Mouse (Mus musculus): ENCODE data around the gene Ciao1. TPM values are rescaled to one million over a fixed set of nuclear protein-coding genes. Genes with fewer than 3 reads are reported as not detected.

Ciao1 gene
- polyA plus RNA-seq (2017; shearing (Covaris generic)) = 101 TPM

DNA sequence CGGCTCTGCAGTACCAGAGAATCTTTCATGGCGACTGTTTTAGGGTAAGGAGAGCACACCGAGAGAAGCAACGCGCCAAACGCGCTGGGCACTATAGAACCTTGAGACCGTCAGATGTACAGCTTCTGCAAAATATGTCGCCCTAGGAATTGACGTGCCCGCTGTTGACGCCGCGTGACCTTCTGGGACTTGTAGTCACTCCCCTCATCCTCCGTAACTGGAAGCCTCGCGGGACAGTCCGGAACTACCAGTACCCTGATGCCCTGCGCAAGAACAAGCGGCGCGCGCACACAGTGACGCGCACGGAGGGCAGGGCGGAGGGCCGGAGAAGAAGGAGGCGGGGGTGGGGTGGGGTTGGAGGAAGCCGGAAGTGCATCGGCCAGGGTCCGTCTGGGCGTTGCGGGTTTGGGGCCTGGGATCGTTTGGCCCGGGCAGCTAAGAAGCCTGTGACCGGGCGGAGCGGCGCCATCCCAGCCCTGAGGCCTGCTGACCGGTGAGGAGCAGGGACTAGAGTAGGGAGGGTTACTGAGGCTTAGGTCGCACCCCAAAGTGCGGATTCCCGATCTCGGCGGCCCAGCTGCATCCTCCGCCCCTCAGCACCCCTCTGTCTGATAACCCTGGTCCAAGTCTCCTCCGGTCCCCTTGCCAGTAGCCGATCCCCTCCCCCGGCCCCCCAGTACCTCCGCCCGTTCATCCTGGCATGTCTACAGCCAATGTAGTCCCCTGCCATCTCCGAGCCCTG, at the start of gene Ciao1, which contains the start of gene Tmem127:
TSS of gene Ciao1 (minus strand) at position 225 of the 742 bp plus-strand sequence.
TSS of gene Tmem127 (plus strand) at position 317 of the 742 bp plus-strand sequence.

GRCm38 (mm10) chr2:127269491-127270299, 22.1 kb upstream of the Ciao1 start, which contains the start of gene Stard7:
Gene Stard7 (plus strand): TSS chr2:127270218.

DNA sequence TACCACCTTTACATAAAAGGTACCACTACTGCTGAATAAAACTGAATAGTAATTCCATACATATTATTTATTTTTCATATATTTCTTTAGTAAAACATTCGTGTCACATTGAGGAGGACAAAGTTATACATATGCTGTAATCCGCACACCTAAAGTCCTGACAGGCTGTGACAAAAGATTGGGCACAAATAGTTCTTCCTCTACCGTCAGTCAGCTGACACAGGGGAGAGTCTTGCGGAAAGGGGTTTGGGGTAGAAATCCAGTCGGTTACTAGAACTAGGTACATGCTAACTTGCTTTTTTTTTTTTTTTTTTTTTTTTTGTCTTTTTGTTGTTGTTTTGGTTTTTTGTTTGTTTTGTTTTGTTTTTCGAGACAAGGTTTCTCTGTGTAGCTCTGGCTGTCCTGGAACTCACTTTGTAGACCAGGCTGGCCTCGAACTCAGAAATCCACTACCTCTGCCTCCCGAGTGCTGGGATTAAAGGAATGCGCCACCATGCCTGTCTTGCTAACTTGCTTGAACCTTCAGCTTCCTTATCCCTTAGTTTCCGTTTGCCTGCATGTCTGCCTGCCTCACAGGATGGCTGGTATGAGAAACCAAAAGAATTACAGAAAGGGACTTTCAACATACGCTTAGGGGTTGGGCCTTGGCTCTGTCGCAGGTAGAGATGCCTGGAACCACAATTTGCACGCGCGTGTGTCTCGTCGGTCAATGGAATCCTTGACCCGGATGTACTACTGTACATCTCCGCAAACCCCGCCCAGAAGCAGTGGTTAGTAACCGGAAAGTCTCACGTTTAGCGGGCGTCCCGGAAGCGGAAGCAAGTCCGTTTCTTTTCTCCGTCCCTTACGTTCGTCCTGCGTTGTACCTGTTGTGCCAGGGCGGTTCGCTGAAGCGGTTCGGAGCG, 39.8 kb downstream of the Ciao1 start, which contains the start of the genes 1810024B03Rik and Snrnp200:
TSS of gene 1810024B03Rik (minus strand) at position 734 of the 905 bp plus-strand sequence.
TSS of gene Snrnp200 (plus strand) at position 840 of the 905 bp plus-strand sequence.

Other genes with a start within 250 kb of the Ciao1 start
- gene Ap4e1, start 239.1 kb downstream of the Ciao1 start, polyA plus RNA-seq (2017; shearing (Covaris generic)) = 22.7 TPM
- gene Blvra, start 177.2 kb downstream of the Ciao1 start, polyA plus RNA-seq (2017; shearing (Covaris generic)) = 78.6 TPM
- 8.9 TPM for gene Ncaph, start 113.9 kb downstream of the Ciao1 start, polyA plus RNA-seq (2017; shearing (Covaris generic))
- 8.5 TPM for gene Itpripl1, start 104.4 kb downstream of the Ciao1 start, polyA plus RNA-seq (2017; shearing (Covaris generic))
- gene 1810024B03Rik, start 39.5 kb downstream of the Ciao1 start, polyA plus RNA-seq (2017; shearing (Covaris generic)) = 1.0 TPM
- gene Snrnp200, start 39.4 kb downstream of the Ciao1 start, polyA plus RNA-seq (2017; shearing (Covaris generic)) = 128 TPM
- 36.1 TPM for gene Tmem127, start 92 bp upstream of the Ciao1 start, polyA plus RNA-seq (2017; shearing (Covaris generic))
- gene Stard7, start 22.4 kb upstream of the Ciao1 start, polyA plus RNA-seq (2017; shearing (Covaris generic)) = 35.1 TPM
- 9.9 TPM for gene Dusp2, start 88.3 kb upstream of the Ciao1 start, polyA plus RNA-seq (2017; shearing (Covaris generic))
- gene Astl, start 90.8 kb upstream of the Ciao1 start, polyA plus RNA-seq (2017; shearing (Covaris generic)) = 0.56 TPM
- not detected for gene Adra2b, start 115.4 kb upstream of the Ciao1 start, polyA plus RNA-seq (2017; shearing (Covaris generic))
- gene Gpat2, start 177.4 kb upstream of the Ciao1 start, polyA plus RNA-seq (2017; shearing (Covaris generic)) = 0.90 TPM
- 36.1 TPM for gene Fahd2a, start 196.7 kb upstream of the Ciao1 start, polyA plus RNA-seq (2017; shearing (Covaris generic))